Mouse (Mus musculus) ES-Bruce4 (cell line): ENCODE results near the gene Slit3.

Experiments
- CTCF ChIP-seq: IDR thresholded peaks from one replicate; pipeline ENCODE4 v1.8.1; 2011; ENCODE audit warnings: low read depth, low read length
- EP300 ChIP-seq: IDR thresholded peaks from 2 replicates; pipeline ENCODE4 v1.6.1; 2011; ENCODE audit warnings: low read depth, low read length; ENCODE audit not compliant: insufficient read depth
- POLR2A ChIP-seq: IDR thresholded peaks from one replicate; pipeline ENCODE4 v1.8.1; 2011; ENCODE audit warnings: low read length; ENCODE audit not compliant: insufficient read depth

DNA sequence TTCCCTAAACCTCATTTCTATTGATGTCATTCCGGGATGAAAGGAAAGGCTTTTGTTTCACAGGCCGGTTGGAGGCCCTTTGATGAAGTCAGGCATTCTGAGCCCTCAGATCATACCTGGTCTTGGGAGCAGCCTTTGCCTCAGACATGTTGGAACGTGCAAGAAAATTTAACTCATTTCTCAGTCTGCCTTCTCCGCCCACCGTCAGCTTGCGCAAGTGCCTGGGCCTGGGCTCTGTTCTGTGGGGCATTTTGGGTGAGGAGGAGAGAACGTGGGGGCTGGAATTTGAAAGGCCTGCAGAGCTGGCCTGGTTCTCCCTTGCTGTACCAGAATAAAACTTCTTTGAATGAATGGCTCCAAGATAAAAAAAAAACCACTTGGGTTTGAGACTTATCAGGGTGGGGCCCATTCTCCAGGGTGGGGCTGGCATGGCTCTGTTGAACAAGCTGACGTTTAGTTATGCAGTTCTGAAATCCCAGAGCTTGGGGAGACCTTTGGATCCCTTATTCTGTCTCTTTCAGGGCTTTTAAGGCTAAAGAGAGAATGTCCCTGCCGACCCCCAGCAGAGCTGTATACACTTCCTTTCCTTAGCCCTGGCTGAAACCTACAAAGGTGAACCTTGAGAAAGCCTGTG, 294.9 kb downstream of the Slit3 start:
- TF ChIP-seq EP300 (no peak), CTCF (no peak), POLR2A (no peak)
